Mouse (Mus musculus) E14TG2a.4 (cell line): ENCODE measurements around the gene Krt2.

ENCODE experiments used
- CTCF ChIP-seq: conservative IDR thresholded peaks from 2 replicates; pipeline ENCODE4 v1.5.1; 2014; ENCODE audit warnings: low read length
- POU5F1 ChIP-seq: IDR thresholded peaks from 2 replicates; pipeline ENCODE4 v1.6.1; 2014; ENCODE audit warnings: low read length, borderline replicate concordance

DNA sequence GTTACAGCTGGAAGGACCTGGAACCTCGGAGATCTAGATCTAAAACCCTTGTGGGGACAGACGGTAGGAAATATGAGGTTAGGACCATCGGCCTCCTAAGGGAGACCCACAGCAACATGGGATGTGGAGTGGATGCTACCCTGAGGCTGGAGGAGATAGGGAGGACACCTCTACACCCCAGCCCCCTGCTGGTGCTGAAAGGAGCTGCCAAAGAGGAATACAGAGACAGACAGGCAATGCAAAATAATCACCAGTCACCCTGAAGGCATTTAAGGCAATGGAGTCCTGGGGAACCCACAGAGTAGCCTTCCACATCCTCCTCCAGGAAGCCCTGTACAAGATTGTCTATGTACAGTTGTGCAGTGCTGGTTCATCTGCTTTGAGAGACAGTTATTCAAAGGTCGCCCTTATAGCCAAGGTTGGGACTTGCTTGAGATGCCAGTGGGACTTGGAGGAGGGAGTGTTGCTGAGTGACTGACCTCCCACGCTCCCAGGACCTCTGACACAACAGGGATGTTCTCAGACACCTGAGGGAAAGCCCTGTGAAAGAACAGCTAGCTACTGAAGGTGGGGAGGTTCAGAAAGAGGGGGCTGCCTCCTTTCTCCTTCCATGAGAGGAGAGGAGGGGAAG lies 45.8 kb downstream of the Krt2 start:
- TF ChIP-seq POU5F1 (no peak), CTCF (no peak)
